In genomic region chr14:25190680-25191270, GRCm38 (mm10) we compare ENCODE assay signal across 19 mouse cellular contexts.
DNase-seq lines count a peak whose midpoint lies in the region; ATAC-seq and TF ChIP-seq lines count a peak whose summit lies in the region.
"Had no signal": no experiment of that assay in that cellular context is flagged by ENCODE, and none has a peak within 500 bp of the region (broad histone marks: within the 10 kb centered on the region; RNA-seq: fewer than 3 reads in every experiment).

No protein-coding gene starts in this region.

- H3K4me2 ChIP-seq in midbrain, embryonic 16.5 days (ENCODE audit: low read length), result no peak overlapping the region
- H3K4me2 ChIP-seq: hindbrain, embryonic 15.5 days; midbrain, embryonic 12.5 days; neural tube, embryonic 15.5 days had no signal

- peaks cover 28% of the 10 kb centered on the region for H3K27me3 ChIP-seq in heart, embryonic 10.5 days (ENCODE audit: insufficient read depth, poor library complexity, severe bottlenecking)
- no peaks in the 10 kb centered on the region for H3K27me3 ChIP-seq in heart, adult 2 months (ENCODE audit: control insufficient read depth, insufficient read depth, low read length)
- H3K27me3 ChIP-seq in midbrain, embryonic 10.5 days (ENCODE audit: low read depth, poor library complexity, severe bottlenecking), result peaks cover 12% of the 10 kb centered on the region; the same call in 1 of the 2 replicates
- H3K27me3 ChIP-seq in midbrain, embryonic 16.5 days (ENCODE audit: control insufficient read depth, insufficient read depth, low read depth, low read length), result no peaks in the 10 kb centered on the region; the same call in 1 of the 2 replicates
- H3K27me3 ChIP-seq: hindbrain, embryonic 15.5 days; midbrain, embryonic 12.5 days; neural tube, embryonic 15.5 days had no signal

- TF ChIP-seq EP300 in heart, adult 2 months (IDR thresholded peaks at IDR 0.05; ENCODE audit: insufficient read depth, low read depth, low read length), result no peak

- peaks cover 32% of the 10 kb centered on the region for H3K4me1 ChIP-seq in heart, embryonic 10.5 days
- peaks cover 5% of the 10 kb centered on the region for H3K4me1 ChIP-seq in heart, adult 2 months (ENCODE audit: control insufficient read depth, insufficient read depth, low read length)
- peaks cover 15% of the 10 kb centered on the region for H3K4me1 ChIP-seq in midbrain, embryonic 10.5 days
- H3K4me1 ChIP-seq in midbrain, embryonic 16.5 days (ENCODE audit: control insufficient read depth, insufficient read depth, low read length), result peaks cover 14% of the 10 kb centered on the region

- no peak overlapping the region for H3K9ac ChIP-seq in heart, adult 2 months (ENCODE audit: low read depth, low read length)
- H3K9ac ChIP-seq in midbrain, embryonic 16.5 days (ENCODE audit: low read depth, low read length), result no peak overlapping the region
- H3K9ac ChIP-seq: hindbrain, embryonic 15.5 days; midbrain, embryonic 12.5 days; neural tube, embryonic 15.5 days had no signal

- WGBS in heart, embryonic 10.5 days, result 88% methylated on average over 10 of the region's 10 CpGs
- 68% methylated on average over 10 of the region's 10 CpGs for WGBS in heart, adult 2 months
- 90% methylated on average over 10 of the region's 10 CpGs for WGBS in midbrain, embryonic 10.5 days
- WGBS in midbrain, embryonic 16.5 days, result 89% methylated on average over 10 of the region's 10 CpGs

- peak overlapping the region; percentile 44 for H3K27ac ChIP-seq in heart, embryonic 10.5 days
- no peak overlapping the region for H3K27ac ChIP-seq in heart, adult 2 months
- peak overlapping the region; percentile 14; the same call in 1 of the 2 replicates for H3K27ac ChIP-seq in midbrain, embryonic 10.5 days (replicated peaks)
- H3K27ac ChIP-seq in midbrain, embryonic 16.5 days (ENCODE audit: low read length), result no peak overlapping the region; the same call in 1 of the 2 replicates
- H3K27ac ChIP-seq: hindbrain, embryonic 15.5 days; midbrain, embryonic 12.5 days; neural tube, embryonic 15.5 days had no signal

- DNase-seq in heart, embryonic 10.5 days (ENCODE audit: low spot score), result no peak
- DNase-seq in heart, adult 2 months, result no peak
- no peak for DNase-seq in midbrain, embryonic 10.5 days (ENCODE audit: low spot score)
- DNase-seq in gastrocnemius, postnatal 25 days, result peak; percentile 68
- DNase-seq in right cerebral cortex, adult 18-20 months, result no peak
- DNase-seq: adrenal gland, postnatal 10 days; B cell, adult 2 months; cerebellum, adult 11 months; kidney, adult 11 months; kidney, postnatal 14 days; liver; lung, adult 18-20 months; thymus, adult 18-20 months had no signal

- H3K36me3 ChIP-seq in heart, embryonic 10.5 days, result no peaks in the 10 kb centered on the region
- no peaks in the 10 kb centered on the region for H3K36me3 ChIP-seq in heart, adult 2 months (ENCODE audit: control insufficient read depth, insufficient read depth, low read length)
- no peaks in the 10 kb centered on the region for H3K36me3 ChIP-seq in midbrain, embryonic 10.5 days
- no peaks in the 10 kb centered on the region for H3K36me3 ChIP-seq in midbrain, embryonic 16.5 days (ENCODE audit: control insufficient read depth, insufficient read depth, low read length)
- H3K36me3 ChIP-seq: hindbrain, embryonic 15.5 days; midbrain, embryonic 12.5 days; neural tube, embryonic 15.5 days had no signal

- TF ChIP-seq POLR2A in heart, adult 2 months (IDR thresholded peaks at IDR 0.05; ENCODE audit: insufficient read depth, low read depth, low read length), result no peak

- ATAC-seq in midbrain, embryonic 16.5 days, result no peak
- no peak for ATAC-seq in megakaryocyte-erythroid progenitor cell, adult 5-6 weeks (replicated peaks; ENCODE audit: low FRiP score, low TSS enrichment, poor library complexity, severe bottlenecking)
- ATAC-seq: forebrain, embryonic 14.5 days had no signal

- H3K79me2 ChIP-seq in heart, adult 2 months (replicated peaks; ENCODE audit: control insufficient read depth, insufficient read depth, low read length), result no peaks in the 10 kb centered on the region

- intact Hi-C loops in heart, adult 2 months (cut with DNase I), result no loop called here

- no peaks in the 10 kb centered on the region for H3K9me3 ChIP-seq in heart, embryonic 10.5 days
- H3K9me3 ChIP-seq in midbrain, embryonic 10.5 days (replicated peaks), result no peaks in the 10 kb centered on the region
- no peaks in the 10 kb centered on the region for H3K9me3 ChIP-seq in midbrain, embryonic 16.5 days (replicated peaks; ENCODE audit: control insufficient read depth, low read length, poor library complexity, severe bottlenecking)
- H3K9me3 ChIP-seq: hindbrain, embryonic 15.5 days; midbrain, embryonic 12.5 days; neural tube, embryonic 15.5 days had no signal

- no peak overlapping the region for H3K4me3 ChIP-seq in heart, embryonic 10.5 days
- no peak overlapping the region for H3K4me3 ChIP-seq in heart, adult 2 months
- no peak overlapping the region for H3K4me3 ChIP-seq in midbrain, embryonic 10.5 days
- H3K4me3 ChIP-seq in midbrain, embryonic 16.5 days (ENCODE audit: low read depth, low read length), result no peak overlapping the region
- H3K4me3 ChIP-seq: hindbrain, embryonic 15.5 days; midbrain, embryonic 12.5 days; neural tube, embryonic 15.5 days had no signal

- TF ChIP-seq CTCF in heart, adult 2 months (IDR thresholded peaks at IDR 0.05), result no peak

Comparison
In these comparisons a context has a peak if more than half of its experiments do, and no peak if none do; other contexts are left out.
1. H3K27ac ChIP-seq: peak in heart, embryonic 10.5 days (single experiment) and midbrain, embryonic 10.5 days (single experiment); none in heart, adult 2 months (single experiment) and midbrain, embryonic 16.5 days (single experiment).